Mouse (Mus musculus) adrenal gland, postnatal 36 days (tissue): ENCODE measurements at regions not wholly inside any gene's neighbourhood (a gene's known extent, or its start where the extent isn't known, plus 50 kb on each side); places are given as distances from the start of the nearest gene placed in this dataset.

Experiments
- DNase-seq, 2 experiments: peaks; one replicate each; pipeline ENCODE4 v3.0.0; 2021; ENCODE audit warnings: mixed read lengths in 1 of 2

GRCm38 (mm10) chr8:26884350-26884749 is 92.8 kb upstream of the Zfp703 start:
- no peak for DNase-seq

GRCm38 (mm10) chr8:26885365-26885764 is 91.8 kb upstream of the Zfp703 start:
- DNase-seq: no peak

GRCm38 (mm10) chr8:26886783-26887486 is 90.2 kb upstream of the Zfp703 start:
- no peak for DNase-seq

- DNase-seq: no peak
Measured at GRCm38 (mm10) chr8:26887551-26887950, 89.6 kb upstream of the Zfp703 start.

- no peak for DNase-seq
Measured at GRCm38 (mm10) chr8:26888050-26888449, 89.1 kb upstream of the Zfp703 start.

GRCm38 (mm10) chr8:26891881-26892280 is 85.2 kb upstream of the Zfp703 start:
- DNase-seq: peak; percentile 69 to 80

DNA sequence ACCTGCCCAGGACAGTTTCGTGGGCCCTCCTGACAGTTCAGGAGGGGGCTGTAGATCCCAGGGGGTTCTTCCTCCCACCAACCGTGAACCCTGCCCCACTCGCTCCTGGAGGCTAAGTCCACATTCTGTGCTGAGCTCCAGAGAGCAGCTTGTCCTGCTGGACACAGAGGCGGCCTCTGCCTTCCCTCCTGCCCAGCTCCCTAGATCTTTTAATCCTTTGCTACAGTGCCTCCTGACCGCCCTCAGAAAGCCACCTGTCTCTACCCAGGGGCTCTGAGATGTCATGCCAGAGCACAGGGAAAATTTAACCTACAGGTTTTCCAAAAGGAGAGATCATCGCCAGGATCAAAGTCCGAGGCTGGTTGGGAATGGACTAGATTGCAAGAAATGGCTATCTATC is 84.7 kb upstream of the Zfp703 start:
- no peak for DNase-seq

DNA sequence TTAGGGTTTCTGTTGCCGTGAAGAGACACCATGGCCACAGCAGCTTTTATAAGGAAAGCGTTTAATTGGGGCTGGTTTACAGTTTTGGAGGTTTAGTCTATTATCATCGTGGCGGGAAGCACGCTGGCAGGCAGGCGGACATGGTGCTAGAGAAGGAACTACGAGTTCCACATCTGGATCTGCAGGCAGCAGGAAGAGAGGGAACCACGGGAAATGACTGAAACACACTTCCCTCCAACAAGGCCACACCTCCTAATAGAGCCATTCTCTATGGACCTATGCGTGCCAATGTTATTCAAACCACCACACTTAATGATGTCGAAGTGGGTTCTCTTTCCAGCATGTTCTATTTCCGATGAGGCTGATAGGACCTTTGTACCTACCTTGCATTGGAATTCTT is 81.3 kb upstream of the Zfp703 start:
- no peak for DNase-seq

- no peak for DNase-seq
Measured at GRCm38 (mm10) chr8:26903289-26903688, 73.8 kb upstream of the Zfp703 start.

DNA sequence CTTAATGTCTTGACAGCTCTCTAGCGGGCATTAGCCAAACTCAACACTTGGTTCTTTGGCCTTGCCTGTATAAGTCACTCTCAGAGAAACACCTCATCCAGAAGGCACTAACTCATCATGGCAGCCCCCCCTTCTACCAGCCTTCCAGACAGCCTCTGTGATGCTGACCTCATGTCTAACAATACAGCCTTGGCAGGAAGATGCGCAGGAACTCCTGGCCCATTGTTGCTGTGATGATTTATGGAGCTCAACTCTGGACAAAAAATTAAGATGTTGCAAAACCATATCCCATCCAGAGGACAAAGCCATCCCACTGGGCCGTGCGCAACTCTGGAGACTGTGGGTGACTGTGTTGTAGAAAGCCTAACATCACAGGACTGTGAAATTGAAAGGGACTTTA is 70.9 kb upstream of the Zfp703 start:
- DNase-seq: peak; percentile 8 to 31

DNA sequence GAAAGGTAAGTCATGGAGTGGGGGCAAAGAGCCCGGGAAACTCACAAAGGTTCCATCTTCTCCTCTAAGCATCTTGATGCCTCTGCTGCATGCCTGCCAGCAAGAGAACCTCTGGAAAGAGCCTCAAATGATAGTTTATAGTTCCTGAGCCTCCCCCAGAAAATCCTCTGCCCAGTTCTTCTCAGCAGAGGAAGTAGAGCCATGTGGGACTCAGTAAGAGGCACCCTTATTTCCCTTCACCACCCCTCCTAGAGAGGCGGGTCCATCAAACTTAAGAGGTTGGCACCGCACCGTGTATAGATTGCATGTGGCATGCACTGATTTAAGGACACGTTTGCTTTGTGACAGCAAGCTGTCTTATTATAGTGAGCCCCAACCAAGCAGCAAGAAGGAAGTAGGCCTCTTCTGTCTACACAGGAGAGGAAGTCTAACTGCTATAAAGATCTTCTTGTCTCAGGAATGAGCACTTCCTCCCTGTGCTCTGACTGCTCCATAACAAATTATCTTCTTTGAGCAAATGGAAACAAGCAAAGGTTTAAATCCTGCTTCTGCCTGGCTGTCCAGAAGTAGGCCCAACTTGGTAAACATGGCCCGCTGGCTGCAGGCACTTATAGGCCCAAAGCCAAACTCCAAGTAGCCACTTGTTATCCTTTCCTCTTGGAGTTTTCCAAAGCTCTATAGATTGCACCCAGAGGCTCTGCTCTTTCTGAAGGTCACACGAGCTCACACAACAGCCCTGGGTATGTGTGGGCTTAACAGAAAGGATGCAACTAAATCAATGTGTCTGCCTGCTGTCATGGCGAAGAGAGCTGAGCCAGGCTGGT is 69.6 kb upstream of the Zfp703 start:
- no peak for DNase-seq

DNA sequence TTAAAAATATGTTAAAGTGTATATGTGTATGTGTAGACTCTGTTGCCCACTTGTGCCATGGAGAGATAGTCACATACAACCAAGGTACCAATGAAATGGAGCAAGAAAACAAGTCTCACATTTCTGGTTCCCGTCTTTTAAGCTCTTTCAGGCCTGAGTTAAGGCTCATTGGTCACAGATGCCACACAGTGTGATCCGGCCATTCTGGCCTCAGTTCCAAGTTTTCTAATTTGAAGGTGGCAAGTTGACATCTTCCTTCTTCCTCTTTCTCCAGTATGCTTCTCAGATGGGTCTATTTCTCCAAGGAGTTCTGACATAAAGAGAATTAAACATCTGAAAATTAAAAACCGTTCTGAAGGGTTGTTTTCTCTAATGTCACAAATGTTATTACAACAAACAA is 66.9 kb upstream of the Zfp703 start:
- no peak for DNase-seq

- no peak for DNase-seq
Measured at GRCm38 (mm10) chr8:26913562-26914529, 63.3 kb upstream of the Zfp703 start.

DNA sequence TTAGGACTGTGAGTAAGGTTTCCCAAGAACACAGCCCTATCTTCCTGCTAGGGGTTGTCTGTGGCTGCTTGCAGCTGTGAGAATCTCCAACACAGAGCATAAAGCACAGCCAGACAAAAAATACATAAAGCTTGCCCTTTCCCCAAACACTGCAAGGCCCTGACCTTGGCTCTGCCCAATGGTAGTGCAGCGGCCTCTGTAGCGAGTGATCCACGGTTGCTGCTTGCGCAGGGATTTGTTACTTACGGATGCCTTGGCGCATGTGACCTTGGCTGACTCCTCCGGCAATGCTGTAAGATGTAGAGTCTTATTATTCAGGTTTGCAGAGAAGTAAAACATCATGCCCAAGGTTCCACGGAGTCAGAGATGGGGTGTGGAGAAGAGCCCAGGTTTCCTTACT is 61.4 kb upstream of the Zfp703 start:
- peak; percentile 69 to 77 for DNase-seq

GRCm38 (mm10) chr8:26921531-26922177 is 55.5 kb upstream of the Zfp703 start:
- no peak for DNase-seq

DNA sequence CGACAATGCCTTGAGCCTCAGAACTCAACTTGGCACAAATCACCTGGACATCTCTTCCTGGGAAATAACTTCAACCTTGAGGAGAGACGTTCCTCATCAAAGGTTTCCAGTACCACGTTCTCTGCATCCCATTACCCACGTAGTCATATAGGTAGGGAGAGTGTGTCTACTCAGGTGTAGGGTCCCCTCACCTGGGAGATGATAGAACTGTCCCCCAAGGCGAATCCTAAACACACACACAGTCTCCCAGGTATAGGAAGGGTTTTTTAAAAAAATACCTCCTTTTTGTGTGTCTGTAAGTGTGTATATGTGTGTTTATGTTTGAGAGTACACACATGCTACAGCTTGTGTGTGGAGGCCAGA is 55.0 kb upstream of the Zfp703 start:
- no peak for DNase-seq

GRCm38 (mm10) chr8:26923166-26923565 is 54.0 kb upstream of the Zfp703 start:
- no peak for DNase-seq
